Mouse (Mus musculus) bone marrow macrophage, adult 2 months (primary cell): Measurements from ENCODE around the gene Gm10271.

Source experiments
- CTCF ChIP-seq: IDR thresholded peaks from 2 replicates; pipeline ENCODE4 v1.5.1; 2012; ENCODE audit warnings: low read depth, mild to moderate bottlenecking, low read length, moderate library complexity
- POLR2A ChIP-seq: IDR thresholded peaks from 2 replicates; pipeline ENCODE4 v1.6.1; 2012; ENCODE audit warnings: mild to moderate bottlenecking, low read depth, low read length, borderline replicate concordance

GRCm38 (mm10) chr10:116964571-116964970 lies 7.8 kb downstream of the Gm10271 start:
- TF ChIP-seq CTCF (no peak), POLR2A (no peak)
